Mouse (Mus musculus) liver, embryonic 11.5 days (tissue): ENCODE results near the gene Ina. TPM values are rescaled to one million over a fixed set of nuclear protein-coding genes. Genes with fewer than 3 reads are reported as not detected.

Experiments used
- ATAC-seq: fragments of 200-750 bp; cut with Nextera tagmentation; replicated peaks from 2 replicates; pipeline ENCODE4 v1.8.0; 2017; ENCODE audit warnings: moderate number of reproducible peaks, mild to moderate bottlenecking, moderate TSS enrichment, moderate library complexity; ENCODE audit not compliant: low FRiP score
- DNase-seq: peaks from one replicate; pipeline ENCODE4 v3.0.0-alpha.2; 2017; ENCODE audit warnings: low spot score
- H3K27ac ChIP-seq: fragments of 300-500 bp; sonication (generic); 2 replicates; pipeline ENCODE4 v1.5.1; 2014; ENCODE audit warnings: mild to moderate bottlenecking, low read depth, low read length, control low read depth
- H3K27me3 ChIP-seq: fragments of 300-500 bp; sonication (generic); replicated peaks from 2 replicates; pipeline ENCODE4 v1.6.1; 2014; ENCODE audit warnings: low read length, mixed read lengths; ENCODE audit not compliant: control insufficient read depth, insufficient read depth
- H3K36me3 ChIP-seq: fragments of 300-500 bp; sonication (generic); 2 replicates; pipeline ENCODE4 v1.6.1; 2014; ENCODE audit warnings: mild to moderate bottlenecking, low read length, moderate library complexity, mixed read lengths; ENCODE audit not compliant: control insufficient read depth, insufficient read depth
- H3K4me1 ChIP-seq: fragments of 300-500 bp; sonication (generic); replicated peaks from 2 replicates; pipeline ENCODE4 v1.6.1; 2014; ENCODE audit warnings: low read length, mixed read lengths; ENCODE audit not compliant: control insufficient read depth, insufficient read depth
- H3K4me2 ChIP-seq: fragments of 300-500 bp; sonication (generic); 2 replicates; pipeline ENCODE4 v1.6.1; 2014; ENCODE audit warnings: mild to moderate bottlenecking, control low read depth, moderate library complexity
- H3K4me3 ChIP-seq: fragments of 300-500 bp; sonication (generic); 2 replicates; pipeline ENCODE4 v1.5.1; 2014; ENCODE audit warnings: low read depth, low read length, control low read depth
- H3K9ac ChIP-seq: fragments of 300-500 bp; sonication (generic); 2 replicates; pipeline ENCODE4 v1.6.1; 2014; ENCODE audit warnings: low read depth, low read length, control low read depth
- H3K9me3 ChIP-seq: fragments of 300-500 bp; sonication (generic); 2 replicates; pipeline ENCODE4 v1.6.1; 2016; ENCODE audit warnings: low read length, inconsistent platforms, mixed read lengths; ENCODE audit not compliant: control insufficient read depth
- WGBS: fragments of 180-500 bp; shearing (Covaris S2); extraction: QIAGEN DNeasy Blood & Tissue Kit; methylation state at CpG from one replicate; pipeline ENCODE4 v1.1.7; 2014; 5-methylcytosine and 5-hydroxymethylcytosine counted together
- polyA plus RNA-seq: library from polyadenylated mRNA; unstranded; fragments of >200 nt; fragmentation: Nextera tagmentation; extraction: Ambion mirVana; gene quantifications from 2 replicates; pipeline ENCODE4 v1.2.1, GENCODE M21; 2014

The Ina gene
- polyA plus RNA-seq, 1 experiment from 2014 or later = 0.26 TPM

- Histone ChIP-seq H3K4me3 (no peak overlapping the region), H3K4me1 (peaks cover 41% of the 10 kb centered on the region), H3K9me3 (no peaks in the 10 kb centered on the region), H3K9ac (no peak overlapping the region), H3K36me3 (no peaks in the 10 kb centered on the region), H3K4me2 (no peak overlapping the region), H3K27ac (no peak overlapping the region), H3K27me3 (no peaks in the 10 kb centered on the region)
- WGBS = 43% methylated on average over 6 of the region's 6 CpGs
- DNase-seq = no peak
- ATAC-seq = no peak
Measured at GRCm38 (mm10) chr19:46981462-46981861, 33.0 kb upstream of the Ina start.

- WGBS = 55% methylated on average over 14 of the region's 14 CpGs
- Histone ChIP-seq H3K4me2 (peak overlapping the region; percentile 50), H3K36me3 (no peaks in the 10 kb centered on the region), H3K9me3 (no peaks in the 10 kb centered on the region), H3K9ac (peak overlapping the region; percentile 52), H3K4me3 (no peak overlapping the region), H3K27ac (peak overlapping the region; percentile 95), H3K27me3 (no peaks in the 10 kb centered on the region), H3K4me1 (peaks cover 56% of the 10 kb centered on the region)
- ATAC-seq (no peak), DNase-seq (no peak)
Measured at GRCm38 (mm10) chr19:46983352-46983965, 31.0 kb upstream of the Ina start.

DNA sequence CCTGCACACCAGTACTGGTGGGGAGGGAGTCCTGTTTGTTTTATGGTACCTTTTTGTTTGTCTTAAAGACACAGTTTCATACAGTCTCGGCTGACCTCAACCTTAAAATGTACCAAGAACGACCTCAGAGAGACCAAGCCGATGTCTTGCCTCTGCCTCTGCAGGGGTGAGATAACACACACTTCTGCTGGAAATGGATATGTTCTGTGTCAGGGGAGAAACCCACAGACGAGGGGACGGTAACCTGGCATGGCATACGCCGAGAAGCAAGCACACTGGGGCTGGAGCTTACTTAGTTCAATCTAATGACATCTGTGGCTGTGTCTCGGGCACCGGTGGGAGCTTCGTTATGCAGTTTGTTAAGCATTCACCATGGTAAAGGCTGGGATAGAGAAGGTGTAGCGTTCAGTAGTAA lies 30.5 kb upstream of the Ina start:
- Histone ChIP-seq H3K4me2 (peak overlapping the region; percentile 50), H3K9ac (peak overlapping the region; percentile 52), H3K36me3 (no peaks in the 10 kb centered on the region), H3K27ac (peak overlapping the region; percentile 95), H3K4me1 (peaks cover 61% of the 10 kb centered on the region), H3K27me3 (no peaks in the 10 kb centered on the region), H3K9me3 (no peaks in the 10 kb centered on the region), H3K4me3 (no peak overlapping the region)
- peak; percentile 50 for DNase-seq
- WGBS = 18% methylated on average over 11 of the region's 11 CpGs
- ATAC-seq = peak; percentile 78

DNA sequence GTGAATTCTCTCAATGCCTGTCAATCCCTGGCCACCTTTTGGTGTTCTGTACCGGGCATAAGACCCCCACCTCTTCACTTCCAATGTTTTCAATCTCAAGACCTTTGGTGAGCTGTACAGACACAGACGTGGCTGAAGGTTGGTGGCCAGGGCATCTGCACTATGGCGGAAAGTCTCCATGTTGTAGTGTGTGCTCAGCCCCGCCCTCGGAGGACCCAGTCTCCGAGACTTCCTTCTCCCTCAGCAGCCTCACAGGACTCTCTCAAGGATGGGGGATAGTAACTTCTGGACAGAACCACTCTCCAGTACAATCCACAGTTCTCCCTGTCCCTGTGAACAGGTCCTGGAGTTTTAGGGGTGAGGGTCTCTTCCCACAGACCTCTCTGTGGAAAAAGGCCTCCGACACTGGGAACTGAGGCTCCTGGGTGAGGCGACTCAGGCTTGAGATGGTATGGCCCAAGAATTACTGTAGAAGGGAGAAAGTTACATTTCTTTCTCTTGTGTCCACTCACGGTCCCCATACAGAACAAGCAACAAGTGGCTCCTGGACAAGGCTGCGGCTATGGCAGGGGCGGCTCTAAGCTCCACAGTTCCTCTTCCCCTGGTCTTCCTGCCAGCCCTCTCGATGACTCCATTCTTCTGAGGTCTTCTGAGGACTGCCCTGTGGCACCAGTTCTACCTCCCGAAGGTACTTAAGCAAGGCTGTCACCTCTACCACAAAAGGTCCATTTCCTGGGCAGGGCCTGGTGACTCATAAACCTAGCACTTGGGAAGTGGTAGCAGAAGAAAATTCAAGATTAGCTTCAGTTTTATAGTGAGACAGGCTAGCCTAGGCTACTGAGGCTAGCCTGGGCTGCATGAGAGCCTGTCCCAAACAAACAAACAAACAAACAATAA lies 29.5 kb upstream of the Ina start:
- no peak for ATAC-seq

DNA sequence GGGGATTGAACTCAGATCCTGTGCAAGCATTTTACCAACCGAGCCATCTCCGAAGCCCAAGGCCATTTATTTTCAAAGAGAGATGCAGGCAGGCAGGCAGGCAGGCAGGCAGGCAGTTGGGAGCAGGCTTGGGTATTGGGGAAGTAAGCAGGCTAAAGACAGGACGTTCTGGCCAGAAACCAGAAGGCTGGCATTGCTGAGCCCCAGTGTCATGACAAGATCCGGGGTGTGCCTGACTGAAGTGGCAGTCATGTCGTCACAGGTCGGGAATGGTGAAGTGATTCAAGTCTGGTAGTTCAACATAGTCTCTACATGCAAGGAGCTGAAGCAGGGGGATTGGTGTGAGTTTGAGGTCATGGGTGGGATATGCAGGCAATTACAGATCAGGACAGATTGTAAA lies 26.9 kb upstream of the Ina start:
- peaks cover 63% of the 10 kb centered on the region for H3K4me1 ChIP-seq
- ATAC-seq = no peak

More for the DNA sequence above, 29.5 kb upstream of the Ina start:
- H3K4me2 ChIP-seq = peak overlapping the region; percentile 42
- no peaks in the 10 kb centered on the region for H3K36me3 ChIP-seq
- peaks cover 67% of the 10 kb centered on the region for H3K4me1 ChIP-seq
- no peaks in the 10 kb centered on the region for H3K9me3 ChIP-seq
- 67% methylated on average over 13 of the region's 13 CpGs for WGBS
- peak overlapping the region; percentile 77 for H3K27ac ChIP-seq
- peak overlapping the region; percentile 12 for H3K9ac ChIP-seq
- no peak overlapping the region for H3K4me3 ChIP-seq
- no peaks in the 10 kb centered on the region for H3K27me3 ChIP-seq
- no peak for DNase-seq

DNA sequence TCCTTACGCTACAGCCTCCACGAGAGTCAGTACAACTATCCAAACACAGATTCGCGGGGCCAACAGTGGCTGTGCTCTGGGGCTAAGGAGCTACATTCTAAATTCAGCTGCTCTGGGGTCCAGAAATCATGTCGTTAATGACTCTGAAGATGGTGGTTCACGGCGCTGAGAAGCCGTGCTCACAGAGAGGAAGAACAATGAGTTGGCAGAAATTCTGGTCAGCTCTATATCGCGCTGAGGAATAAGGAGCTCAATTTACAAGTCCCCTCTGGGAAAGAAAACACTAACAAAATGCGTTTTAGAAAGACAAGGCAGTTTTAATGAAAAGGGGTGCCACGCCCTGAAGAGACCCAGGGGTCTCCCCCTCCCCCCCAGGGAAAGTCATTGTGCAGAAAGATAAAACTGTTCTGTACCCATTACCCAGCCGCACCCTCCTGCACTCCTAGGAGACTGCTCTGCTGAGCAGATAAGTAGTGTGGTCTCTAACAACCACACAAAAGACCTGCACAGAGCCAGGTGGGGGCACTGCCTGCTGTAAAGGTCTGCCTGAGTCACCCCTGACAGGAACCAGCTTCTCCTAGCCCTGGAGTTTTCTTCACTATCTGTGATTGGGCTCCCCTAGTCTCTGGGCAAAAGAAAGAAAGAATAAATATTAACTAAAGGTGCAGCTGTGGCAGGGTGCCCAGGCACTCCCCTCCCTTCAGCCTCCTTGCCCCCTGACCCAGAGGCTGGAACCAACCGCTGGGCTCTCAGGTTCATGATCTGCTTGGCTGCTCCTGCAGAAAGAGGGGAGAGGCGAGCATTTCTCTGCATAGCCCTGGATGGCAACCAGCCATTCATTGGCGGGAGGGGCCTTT lies 26.0 kb upstream of the Ina start:
- Histone ChIP-seq H3K4me1 (peaks cover 55% of the 10 kb centered on the region), H3K4me3 (peak overlapping the region; percentile 10), H3K27ac (peak overlapping the region; percentile 96), H3K27me3 (no peaks in the 10 kb centered on the region), H3K9ac (peak overlapping the region; percentile 68), H3K4me2 (peak overlapping the region; percentile 64), H3K9me3 (no peaks in the 10 kb centered on the region), H3K36me3 (no peaks in the 10 kb centered on the region)
- peak; percentile 71 for DNase-seq
- peak; percentile 91 for ATAC-seq
- WGBS = 40% methylated on average over 16 of the region's 16 CpGs

More for the DNA sequence above, 26.9 kb upstream of the Ina start:
- no peak for DNase-seq
- H3K4me3 ChIP-seq = peak overlapping the region; percentile 10; the same call in 1 of the 2 replicates
- H3K36me3 ChIP-seq = no peaks in the 10 kb centered on the region
- 61% methylated on average over 6 of the region's 6 CpGs for WGBS
- H3K27ac ChIP-seq = peak overlapping the region; percentile 96
- peak overlapping the region; percentile 64 for H3K4me2 ChIP-seq
- peak overlapping the region; percentile 68 for H3K9ac ChIP-seq
- no peaks in the 10 kb centered on the region for H3K9me3 ChIP-seq
- H3K27me3 ChIP-seq = no peaks in the 10 kb centered on the region

- no peak for DNase-seq
- H3K27me3 ChIP-seq = no peaks in the 10 kb centered on the region
- H3K36me3 ChIP-seq = no peaks in the 10 kb centered on the region
- peak overlapping the region; percentile 42 for H3K4me2 ChIP-seq
- H3K4me1 ChIP-seq = peaks cover 45% of the 10 kb centered on the region
- peak overlapping the region; percentile 96 for H3K27ac ChIP-seq
- H3K4me3 ChIP-seq = no peak overlapping the region
- no peaks in the 10 kb centered on the region for H3K9me3 ChIP-seq
- ATAC-seq = no peak
- H3K9ac ChIP-seq = peak overlapping the region; percentile 20; the same call in 1 of the 2 replicates
- 59% methylated on average over 20 of the region's 20 CpGs for WGBS
Measured at GRCm38 (mm10) chr19:46989479-46990152, 24.9 kb upstream of the Ina start.

DNA sequence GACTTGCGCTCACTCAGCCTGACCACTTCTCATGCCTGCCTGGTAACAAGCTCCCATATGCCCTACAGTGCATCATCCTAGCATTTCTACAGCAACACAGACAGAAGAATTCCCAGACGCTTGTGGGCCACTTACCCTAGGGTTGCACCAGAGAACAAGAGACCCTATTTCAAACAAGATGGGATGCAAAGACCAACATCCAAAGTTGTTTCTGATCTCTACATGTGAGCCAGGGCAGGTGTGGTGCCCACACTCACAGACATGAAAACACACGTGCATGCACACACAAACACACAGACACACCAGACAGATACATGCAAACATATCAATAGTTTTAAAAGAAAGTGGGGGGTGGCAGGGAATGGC lies 24.4 kb upstream of the Ina start:
- WGBS = 78% methylated on average over 3 of the region's 3 CpGs
- Histone ChIP-seq H3K27me3 (no peaks in the 10 kb centered on the region), H3K9ac (no peak overlapping the region; the same call in 1 of the 2 replicates), H3K4me1 (peaks cover 40% of the 10 kb centered on the region), H3K4me3 (no peak overlapping the region), H3K4me2 (peak overlapping the region; percentile 42), H3K9me3 (no peaks in the 10 kb centered on the region), H3K27ac (peak overlapping the region; percentile 96), H3K36me3 (no peaks in the 10 kb centered on the region)
- ATAC-seq = no peak
- DNase-seq = no peak
